Mouse (Mus musculus): ENCODE measurements at regions not wholly inside any gene's neighbourhood (a gene's known extent, or its start where the extent isn't known, plus 50 kb on each side); places are given as distances from the start of the nearest gene placed in this dataset.

DNA sequence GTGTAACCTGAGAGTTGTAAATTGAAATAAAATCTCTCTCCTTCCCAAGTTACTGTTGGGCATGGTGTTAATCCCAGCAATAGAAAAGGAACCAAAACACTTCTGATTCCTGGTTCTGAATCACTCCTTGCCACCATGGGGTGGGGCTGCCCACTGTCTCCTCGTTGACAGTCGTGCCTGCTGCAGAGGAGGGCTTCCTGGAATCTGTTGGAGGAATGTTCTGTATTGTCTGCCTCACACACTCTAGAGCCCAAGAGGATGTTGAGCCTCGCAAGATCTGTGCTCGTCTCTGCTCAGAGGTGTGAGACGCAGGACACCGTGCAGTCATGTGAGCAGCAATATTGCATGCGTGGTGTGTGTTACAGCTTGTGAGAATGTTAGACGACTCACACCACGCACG, 246.4 kb upstream of the Kcnab2 start:
- TF ChIP-seq CTCF (IDR thresholded peaks at IDR 0.05; ENCODE audit: low read depth) (no peak), EP300 (IDR thresholded peaks at IDR 0.05; ENCODE audit: low read depth) (no peak)
